Mouse (Mus musculus) small intestine, adult 2 months (tissue): ENCODE measurements around the gene Ttpal. TPM values are rescaled to one million over a fixed set of nuclear protein-coding genes. Genes with fewer than 3 reads are reported as not detected.

Experiments used
- H3K27ac ChIP-seq: fragments of 200-500 bp; 2 replicates; pipeline ENCODE4 v1.5.1; 2012; ENCODE audit warnings: low read depth, low read length, control low read depth, inconsistent platforms; ENCODE audit not compliant: insufficient read depth
- H3K27me3 ChIP-seq: fragments of 200-500 bp; 2 replicates; pipeline ENCODE4 v1.6.1; 2012; ENCODE audit warnings: mild to moderate bottlenecking, moderate library complexity, low read length, inconsistent platforms; ENCODE audit not compliant: control insufficient read depth, insufficient read depth
- H3K36me3 ChIP-seq: fragments of 200-500 bp; 2 replicates; pipeline ENCODE4 v1.6.1; 2012; ENCODE audit warnings: mild to moderate bottlenecking, low read length, control low read depth, inconsistent platforms; ENCODE audit not compliant: control insufficient read depth, insufficient read depth
- H3K4me1 ChIP-seq: fragments of 200-500 bp; 2 replicates; pipeline ENCODE4 v1.6.1; 2012; ENCODE audit warnings: low read length, inconsistent platforms, mixed read lengths; ENCODE audit not compliant: control insufficient read depth, insufficient read depth, insufficient read length
- H3K4me3 ChIP-seq: fragments of 200-500 bp; 2 replicates; pipeline ENCODE4 v1.5.1; 2012; ENCODE audit warnings: low read depth, mild to moderate bottlenecking, control low read depth, inconsistent platforms, low read length, moderate library complexity
- CTCF ChIP-seq: fragments of 200-500 bp; IDR thresholded peaks from 2 replicates; pipeline ENCODE4 v1.5.1; 2012; ENCODE audit warnings: low read depth, mild to moderate bottlenecking, control low read depth, inconsistent platforms, low read length, moderate library complexity, mixed read lengths; ENCODE audit not compliant: insufficient replicate concordance, insufficient read length; ENCODE audit errors: extremely low read depth
- POLR2A ChIP-seq: fragments of 200-500 bp; IDR thresholded peaks from 2 replicates; pipeline ENCODE4 v1.6.1; 2012; ENCODE audit warnings: low read depth, mild to moderate bottlenecking, control low read depth, inconsistent platforms, low read length, moderate library complexity
- WGBS: fragments of 180-500 bp; shearing (Covaris S2); methylation state at CpG from one replicate; pipeline ENCODE4 v1.1.7; 2018; 5-methylcytosine and 5-hydroxymethylcytosine counted together
- polyA plus RNA-seq: library from polyadenylated mRNA; depleted of rRNA; stranded (reverse); fragments of >200 nt; gene quantifications from 2 replicates; pipeline ENCODE4 v1.2.3, GENCODE M21; 2012

Gene Ttpal
- polyA plus RNA-seq, 1 experiment: 16.0 TPM

GRCm38 (mm10) chr2:163593636-163594282, 8.4 kb upstream of the Ttpal start:
- H3K4me1 ChIP-seq: peaks cover 56% of the 10 kb centered on the region

GRCm38 (mm10) chr2:163595119-163595518, 7.0 kb upstream of the Ttpal start:
- Histone ChIP-seq H3K4me3 (no peak overlapping the region), H3K27ac (peak overlapping the region; percentile 93), H3K36me3 (no peaks in the 10 kb centered on the region), H3K4me1 (peaks cover 44% of the 10 kb centered on the region), H3K27me3 (no peaks in the 10 kb centered on the region)
- TF ChIP-seq POLR2A (no peak), CTCF (no peak)
- WGBS: 20% methylated on average over 2 of the region's 2 CpGs

More at GRCm38 (mm10) chr2:163593636-163594282, 8.4 kb upstream of the Ttpal start:
- 29% methylated on average over 10 of the region's 10 CpGs for WGBS
- no peak; the same call in 1 of the 2 replicates for TF ChIP-seq POLR2A
- no peak for TF ChIP-seq CTCF
- Histone ChIP-seq H3K4me3 (no peak overlapping the region), H3K36me3 (no peaks in the 10 kb centered on the region), H3K27me3 (no peaks in the 10 kb centered on the region), H3K27ac (peak overlapping the region; percentile 93)

GRCm38 (mm10) chr2:163596057-163596872, 5.8 kb upstream of the Ttpal start:
- no peak for TF ChIP-seq POLR2A
- TF ChIP-seq CTCF: no peak
- 30% methylated on average over 13 of the region's 13 CpGs for WGBS
- H3K36me3 ChIP-seq: no peaks in the 10 kb centered on the region

GRCm38 (mm10) chr2:163596873-163597155, 5.3 kb upstream of the Ttpal start:
- Histone ChIP-seq H3K4me3 (no peak overlapping the region), H3K27ac (peak overlapping the region; percentile 93), H3K27me3 (no peaks in the 10 kb centered on the region), H3K36me3 (no peaks in the 10 kb centered on the region), H3K4me1 (peaks cover 33% of the 10 kb centered on the region)
- 19% methylated on average over 3 of the region's 3 CpGs for WGBS
- TF ChIP-seq POLR2A (no peak), CTCF (no peak)

More at GRCm38 (mm10) chr2:163596057-163596872, 5.8 kb upstream of the Ttpal start:
- H3K4me3 ChIP-seq: no peak overlapping the region
- H3K4me1 ChIP-seq: peaks cover 34% of the 10 kb centered on the region
- H3K27me3 ChIP-seq: no peaks in the 10 kb centered on the region
- H3K27ac ChIP-seq: peak overlapping the region; percentile 93

GRCm38 (mm10) chr2:163597661-163598060, 4.5 kb upstream of the Ttpal start:
- peaks cover 33% of the 10 kb centered on the region for H3K4me1 ChIP-seq
- no peak overlapping the region for H3K27ac ChIP-seq
- no peaks in the 10 kb centered on the region for H3K36me3 ChIP-seq
- WGBS: 31% methylated on average over 4 of the region's 4 CpGs
- H3K27me3 ChIP-seq: no peaks in the 10 kb centered on the region
- H3K4me3 ChIP-seq: no peak overlapping the region
- TF ChIP-seq POLR2A (no peak), CTCF (peak; percentile 77; the same call in 1 of the 2 replicates)

- Histone ChIP-seq H3K4me1 (peaks cover 37% of the 10 kb centered on the region), H3K27ac (no peak overlapping the region)
Measured at GRCm38 (mm10) chr2:163599226-163599625, 2.9 kb upstream of the Ttpal start.

GRCm38 (mm10) chr2:163601066-163601465, 1.0 kb upstream of the Ttpal start:
- Histone ChIP-seq H3K4me3 (no peak overlapping the region), H3K4me1 (peaks cover 22% of the 10 kb centered on the region), H3K27ac (no peak overlapping the region), H3K27me3 (no peaks in the 10 kb centered on the region), H3K36me3 (no peaks in the 10 kb centered on the region)
- WGBS: 78% methylated on average over 7 of the region's 7 CpGs
- TF ChIP-seq CTCF: no peak
- TF ChIP-seq POLR2A: no peak

More at GRCm38 (mm10) chr2:163599226-163599625, 2.9 kb upstream of the Ttpal start:
- no peaks in the 10 kb centered on the region for H3K36me3 ChIP-seq
- no peak overlapping the region for H3K4me3 ChIP-seq
- no peaks in the 10 kb centered on the region for H3K27me3 ChIP-seq
- WGBS: 0% methylated on average over 1 of the region's 1 CpGs
- TF ChIP-seq CTCF: peak; percentile 85; the same call in 1 of the 2 replicates
- no peak for TF ChIP-seq POLR2A
